Mouse (Mus musculus) 3134 (cell line): Measurements from ENCODE around the gene Lzts3.

Experiments
- DNase-seq: peaks from one replicate; pipeline ENCODE4 v3.0.0-alpha.2; 2011; ENCODE audit warnings: low spot score; ENCODE audit not compliant: insufficient read length; ENCODE audit errors: extremely low read depth

The Lzts3 gene

GRCm38 (mm10) chr2:130583902-130584560 is 58.6 kb downstream of the Lzts3 start:
- peak; percentile 41 for DNase-seq
